Mouse (Mus musculus): ENCODE measurements around the gene Mier2. TPM values are rescaled to one million over a fixed set of nuclear protein-coding genes. Genes with fewer than 3 reads are reported as not detected.

The Mier2 gene
- polyA plus RNA-seq, 1 experiment from 2014 or later: 38.7 TPM

DNA sequence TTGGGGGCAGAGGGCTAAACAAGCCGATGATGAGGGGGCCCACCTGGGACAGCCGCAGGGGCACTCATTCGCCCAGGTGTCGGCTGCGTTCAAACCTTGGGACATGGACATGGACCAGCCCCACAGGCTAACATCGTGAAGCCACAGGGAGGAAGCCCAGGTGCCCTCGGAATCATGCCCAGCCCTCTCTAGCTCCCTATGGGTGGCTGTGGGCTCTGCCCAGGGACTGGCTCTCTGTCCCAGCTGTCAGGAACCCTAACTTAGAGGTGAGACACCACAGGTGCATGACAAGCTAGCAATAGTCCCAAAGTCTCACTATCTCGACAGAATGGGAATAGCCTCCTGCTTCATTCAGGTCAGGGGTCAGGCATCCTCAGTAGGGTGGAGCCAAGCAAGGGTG is 2.5 kb downstream of the Mier2 start:
- Histone ChIP-seq H3K27ac (ENCODE audit: poor library complexity, severe bottlenecking) (no peak overlapping the region), H3K9me3 (replicated peaks) (no peaks in the 10 kb centered on the region; the same call in 1 of the 2 replicates), H3K4me3 (no peak overlapping the region), H3K36me3 (peaks cover 34% of the 10 kb centered on the region), H3K4me2 (no peak overlapping the region), H3K9ac (no peak overlapping the region), H3K27me3 (replicated peaks) (0 out of 2 replicates have a peak, but pooled peaks cover 3% of the 10 kb centered on the region), H3K4me1 (replicated peaks) (peaks cover 22% of the 10 kb centered on the region)
- no peak for ATAC-seq (ENCODE audit: insufficient number of reproducible peaks, low FRiP score)
- WGBS: 86% methylated on average over 8 of the region's 8 CpGs

DNA sequence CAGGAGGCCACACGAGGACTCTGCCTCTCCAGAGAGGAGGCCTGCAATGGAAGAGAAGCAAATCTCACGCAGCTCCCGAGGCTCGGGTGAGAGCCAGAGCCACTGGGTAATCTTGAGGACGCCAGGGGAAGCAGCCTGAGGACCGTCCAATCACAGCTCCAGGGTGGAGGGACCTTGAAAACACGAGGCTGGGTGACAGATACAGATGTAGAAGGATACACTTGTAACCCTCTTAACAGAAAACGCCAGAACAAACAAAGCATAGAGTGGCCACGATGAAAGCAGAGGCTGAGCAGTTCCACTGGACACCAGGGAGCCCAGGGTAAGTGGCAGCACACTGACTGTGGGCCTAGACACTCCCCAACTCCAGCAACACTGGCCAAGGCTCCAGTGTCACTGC is 4.6 kb downstream of the Mier2 start:
- Histone ChIP-seq H3K27ac (ENCODE audit: poor library complexity, severe bottlenecking) (no peak overlapping the region), H3K27me3 (replicated peaks) (no peaks in the 10 kb centered on the region), H3K4me2 (no peak overlapping the region), H3K4me3 (no peak overlapping the region), H3K36me3 (peaks cover 55% of the 10 kb centered on the region), H3K4me1 (replicated peaks) (peaks cover 24% of the 10 kb centered on the region), H3K9ac (no peak overlapping the region), H3K9me3 (replicated peaks) (no peaks in the 10 kb centered on the region)
- WGBS: 69% methylated on average over 9 of the region's 9 CpGs
- no peak for ATAC-seq (ENCODE audit: insufficient number of reproducible peaks, low FRiP score)

DNA sequence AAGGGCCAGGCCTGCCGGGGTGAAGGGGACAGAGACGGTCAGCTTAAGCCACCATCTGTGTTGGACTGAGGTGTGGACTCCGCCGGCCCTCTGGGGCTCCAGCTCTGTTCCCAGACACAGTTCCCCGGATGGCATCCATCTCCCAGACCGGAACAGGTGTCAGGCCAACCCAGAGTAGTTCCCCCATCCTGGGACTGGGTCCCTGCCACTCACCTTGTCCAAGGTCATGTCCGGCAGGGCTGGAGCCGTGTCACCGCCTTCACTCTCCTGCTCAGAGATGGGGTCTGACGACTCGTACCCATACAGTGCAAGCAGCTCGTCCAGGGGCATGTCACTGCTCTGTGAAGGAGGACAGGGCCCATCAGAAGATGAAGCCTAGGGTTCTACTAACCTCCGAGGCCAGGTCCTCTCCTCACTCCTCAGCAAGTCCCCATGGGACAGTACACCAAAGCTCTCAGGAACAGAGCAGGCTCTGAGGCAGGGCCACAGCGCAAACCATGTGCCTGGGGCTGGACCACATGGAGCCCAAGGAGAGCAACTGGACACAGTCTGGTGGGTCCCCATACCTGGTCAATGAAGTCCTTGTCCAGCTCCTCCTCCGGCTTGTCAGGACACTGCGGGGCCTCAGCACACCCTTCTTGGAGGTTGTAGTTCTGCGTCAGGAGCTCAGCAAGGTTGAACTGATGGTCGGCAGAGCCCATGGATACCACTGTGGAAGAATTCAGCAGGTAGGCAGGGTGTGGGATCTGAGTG is 5.9 kb downstream of the Mier2 start:
- Histone ChIP-seq H3K4me3 (no peak overlapping the region), H3K4me1 (replicated peaks) (peaks cover 23% of the 10 kb centered on the region), H3K9me3 (replicated peaks) (no peaks in the 10 kb centered on the region), H3K27ac (ENCODE audit: poor library complexity, severe bottlenecking) (no peak overlapping the region), H3K9ac (no peak overlapping the region), H3K36me3 (peaks cover 67% of the 10 kb centered on the region), H3K4me2 (no peak overlapping the region), H3K27me3 (replicated peaks) (no peaks in the 10 kb centered on the region)
- ATAC-seq (ENCODE audit: insufficient number of reproducible peaks, low FRiP score): no peak
- 87% methylated on average over 18 of the region's 18 CpGs for WGBS

DNA sequence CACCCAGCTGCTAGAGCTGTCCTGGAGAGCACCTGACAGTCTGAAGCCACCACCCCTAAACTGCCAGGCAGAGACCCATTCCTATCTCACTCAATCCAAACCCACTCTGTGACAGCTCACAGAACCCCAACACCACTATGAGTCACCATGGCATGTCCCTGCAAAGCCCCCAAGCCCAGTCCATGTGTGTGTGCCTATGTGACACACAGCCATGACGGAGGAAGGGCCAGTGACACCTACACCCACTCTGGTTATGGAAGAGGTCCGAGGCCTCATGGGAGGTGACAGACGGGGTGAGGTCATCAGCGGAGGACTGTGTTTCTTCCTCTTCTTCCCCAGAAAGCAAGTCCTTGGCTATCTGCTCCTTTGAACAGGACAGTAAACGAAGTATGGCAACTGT is 6.5 kb downstream of the Mier2 start:
- no peak overlapping the region for H3K4me3 ChIP-seq
- peaks cover 17% of the 10 kb centered on the region for H3K4me1 ChIP-seq (replicated peaks)
- peaks cover 73% of the 10 kb centered on the region for H3K36me3 ChIP-seq
- H3K9ac ChIP-seq: no peak overlapping the region
- ATAC-seq (ENCODE audit: insufficient number of reproducible peaks, low FRiP score): no peak
- no peaks in the 10 kb centered on the region for H3K27me3 ChIP-seq (replicated peaks)
- no peaks in the 10 kb centered on the region for H3K9me3 ChIP-seq (replicated peaks)
- no peak overlapping the region for H3K27ac ChIP-seq (ENCODE audit: poor library complexity, severe bottlenecking)
- 86% methylated on average over 5 of the region's 5 CpGs for WGBS
- H3K4me2 ChIP-seq: no peak overlapping the region

DNA sequence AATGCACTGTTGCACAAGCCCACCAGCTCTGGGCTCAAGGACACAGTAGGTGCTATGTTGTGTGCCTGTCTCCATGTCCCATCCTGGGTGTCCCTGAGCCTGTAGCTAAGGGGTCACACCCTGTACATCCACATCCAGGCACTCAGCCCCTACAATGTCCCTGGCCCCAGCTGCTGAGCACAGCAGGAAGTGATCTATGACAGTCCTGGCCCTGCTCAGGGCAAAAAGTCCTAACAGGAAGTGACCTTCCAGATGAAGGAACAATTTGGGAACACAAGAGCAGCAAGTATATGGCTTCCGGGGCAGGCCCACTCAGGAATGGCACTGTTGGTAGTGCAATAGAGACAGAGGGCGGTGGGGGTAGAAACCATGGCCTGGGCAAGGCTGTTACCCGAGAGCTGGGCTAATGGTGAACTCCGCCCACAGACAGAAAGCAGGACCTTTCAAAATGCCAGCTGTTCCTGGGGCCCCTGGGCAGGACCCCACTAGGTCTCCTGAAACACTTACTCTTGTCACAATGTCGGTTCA is 7.8 kb downstream of the Mier2 start:
- Histone ChIP-seq H3K4me1 (replicated peaks) (peaks cover 6% of the 10 kb centered on the region), H3K9ac (no peak overlapping the region)

GRCm38 (mm10) chr10:79546483-79546882 is 8.5 kb downstream of the Mier2 start:
- H3K4me3 ChIP-seq: no peak overlapping the region
- H3K4me2 ChIP-seq: no peak overlapping the region
- H3K4me1 ChIP-seq (replicated peaks): peaks cover 5% of the 10 kb centered on the region
- ATAC-seq (ENCODE audit: insufficient number of reproducible peaks, low FRiP score): no peak
- no peak overlapping the region for H3K9ac ChIP-seq
- H3K27ac ChIP-seq (ENCODE audit: poor library complexity, severe bottlenecking): no peak overlapping the region
- no peaks in the 10 kb centered on the region for H3K9me3 ChIP-seq (replicated peaks)
- H3K36me3 ChIP-seq: peaks cover 94% of the 10 kb centered on the region
- no peaks in the 10 kb centered on the region for H3K27me3 ChIP-seq (replicated peaks)
- WGBS: 92% methylated on average over 11 of the region's 11 CpGs

More for the DNA sequence above, 7.8 kb downstream of the Mier2 start:
- no peak overlapping the region for H3K4me3 ChIP-seq
- H3K27me3 ChIP-seq (replicated peaks): no peaks in the 10 kb centered on the region
- H3K4me2 ChIP-seq: no peak overlapping the region
- H3K9me3 ChIP-seq (replicated peaks): no peaks in the 10 kb centered on the region
- peaks cover 87% of the 10 kb centered on the region for H3K36me3 ChIP-seq
- no peak for ATAC-seq (ENCODE audit: insufficient number of reproducible peaks, low FRiP score)
- WGBS: 65% methylated on average over 5 of the region's 5 CpGs
- no peak overlapping the region for H3K27ac ChIP-seq (ENCODE audit: poor library complexity, severe bottlenecking)

- H3K4me3 ChIP-seq: no peak overlapping the region
- peaks cover 98% of the 10 kb centered on the region for H3K36me3 ChIP-seq
- ATAC-seq (ENCODE audit: insufficient number of reproducible peaks, low FRiP score): no peak
- H3K4me1 ChIP-seq (replicated peaks): peaks cover 5% of the 10 kb centered on the region
- H3K9me3 ChIP-seq (replicated peaks): no peaks in the 10 kb centered on the region
- no peaks in the 10 kb centered on the region for H3K27me3 ChIP-seq (replicated peaks)
- WGBS: 88% methylated on average over 12 of the region's 12 CpGs
- H3K4me2 ChIP-seq: no peak overlapping the region
- H3K9ac ChIP-seq: no peak overlapping the region
- H3K27ac ChIP-seq (ENCODE audit: poor library complexity, severe bottlenecking): no peak overlapping the region
Measured at GRCm38 (mm10) chr10:79545891-79546290, 9.1 kb downstream of the Mier2 start.

DNA sequence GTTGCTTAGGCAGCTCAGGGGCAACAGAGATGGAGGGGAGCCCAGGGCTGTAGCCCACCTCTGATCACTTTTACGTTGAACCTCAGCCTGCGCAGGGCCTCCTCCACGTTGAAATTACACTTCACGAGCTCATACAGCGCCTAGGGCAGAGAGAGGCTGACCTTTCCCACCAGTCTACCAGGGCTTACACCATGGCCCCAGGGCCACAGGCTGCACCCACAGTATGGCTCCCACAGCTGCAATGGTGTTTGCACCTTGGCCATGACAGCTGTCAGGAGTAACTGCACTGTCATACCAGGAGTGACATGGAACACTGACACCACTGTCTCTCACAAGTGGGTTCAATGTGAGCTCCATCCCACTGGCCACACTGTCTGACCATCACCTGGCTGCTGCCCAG is 10.4 kb downstream of the Mier2 start:
- Histone ChIP-seq H3K9ac (no peak overlapping the region), H3K9me3 (replicated peaks) (no peaks in the 10 kb centered on the region), H3K4me3 (no peak overlapping the region), H3K36me3 (peaks cover 100% of the 10 kb centered on the region), H3K4me2 (no peak overlapping the region), H3K27me3 (replicated peaks) (no peaks in the 10 kb centered on the region), H3K4me1 (replicated peaks) (peaks cover 5% of the 10 kb centered on the region), H3K27ac (ENCODE audit: poor library complexity, severe bottlenecking) (no peak overlapping the region)
- 96% methylated on average over 5 of the region's 5 CpGs for WGBS
- no peak for ATAC-seq (ENCODE audit: insufficient number of reproducible peaks, low FRiP score)

- WGBS: 64% methylated on average over 9 of the region's 9 CpGs
- H3K27me3 ChIP-seq (replicated peaks): no peaks in the 10 kb centered on the region
- H3K4me3 ChIP-seq: no peak overlapping the region
- H3K27ac ChIP-seq (ENCODE audit: poor library complexity, severe bottlenecking): no peak overlapping the region
- H3K9ac ChIP-seq: no peak overlapping the region
- no peaks in the 10 kb centered on the region for H3K9me3 ChIP-seq (replicated peaks)
- no peak for ATAC-seq (ENCODE audit: insufficient number of reproducible peaks, low FRiP score)
- no peak overlapping the region for H3K4me2 ChIP-seq
- H3K36me3 ChIP-seq: peaks cover 100% of the 10 kb centered on the region
- peaks cover 5% of the 10 kb centered on the region for H3K4me1 ChIP-seq (replicated peaks)
Measured at GRCm38 (mm10) chr10:79543884-79544597, 11.0 kb downstream of the Mier2 start.

DNA sequence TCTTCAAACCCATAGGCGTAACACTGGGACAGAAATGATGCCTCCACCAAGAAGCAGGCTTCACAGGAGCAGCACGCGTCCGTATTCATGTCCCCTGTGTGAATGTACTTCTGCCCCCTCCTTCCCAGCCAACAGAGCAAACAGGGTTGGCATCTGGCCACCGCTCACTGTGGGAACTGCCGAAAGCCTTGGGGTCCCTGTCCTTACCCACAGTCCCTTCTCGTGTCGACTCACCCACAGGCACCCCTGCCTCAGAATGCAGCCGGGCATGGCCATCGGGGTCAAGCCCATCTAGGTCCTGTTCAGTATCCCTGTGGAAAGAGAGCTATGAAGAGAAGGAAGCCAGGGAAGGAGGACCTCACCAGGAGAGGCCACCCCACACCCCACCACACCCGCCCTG is 12.8 kb downstream of the Mier2 start:
- no peak overlapping the region for H3K9ac ChIP-seq

DNA sequence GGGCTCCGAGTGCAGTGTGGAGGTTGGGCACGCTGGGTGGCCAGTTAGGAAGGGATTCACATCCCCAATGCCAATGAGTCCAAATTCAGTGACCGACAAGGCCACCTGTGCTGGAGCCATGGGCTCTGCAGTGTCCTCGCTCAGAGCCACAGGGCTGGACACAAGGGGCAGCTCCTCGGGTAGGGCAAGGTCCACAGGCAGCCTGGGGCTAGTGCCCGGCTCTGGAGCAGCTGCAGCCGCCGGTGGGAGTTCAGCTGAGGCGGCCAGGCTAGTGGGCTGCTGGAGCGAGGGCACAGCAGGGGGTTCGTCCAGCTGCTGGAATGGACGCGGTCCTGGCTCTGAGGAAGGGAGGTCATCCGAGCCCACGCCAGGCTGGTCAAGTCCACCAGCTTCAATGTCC is 13.5 kb downstream of the Mier2 start:
- H3K9ac ChIP-seq: no peak overlapping the region
- H3K36me3 ChIP-seq: peaks cover 82% of the 10 kb centered on the region
- WGBS: 89% methylated on average over 15 of the region's 15 CpGs
- H3K4me3 ChIP-seq: no peak overlapping the region
- H3K4me2 ChIP-seq: no peak overlapping the region
- H3K4me1 ChIP-seq (replicated peaks): no peaks in the 10 kb centered on the region; the same call in 1 of the 2 replicates
- H3K27me3 ChIP-seq (replicated peaks): no peaks in the 10 kb centered on the region
- H3K27ac ChIP-seq (ENCODE audit: poor library complexity, severe bottlenecking): no peak overlapping the region
- ATAC-seq (ENCODE audit: insufficient number of reproducible peaks, low FRiP score): no peak
- H3K9me3 ChIP-seq (replicated peaks): no peaks in the 10 kb centered on the region

More for the DNA sequence above, 12.8 kb downstream of the Mier2 start:
- Histone ChIP-seq H3K27me3 (replicated peaks) (no peaks in the 10 kb centered on the region), H3K27ac (ENCODE audit: poor library complexity, severe bottlenecking) (no peak overlapping the region), H3K4me1 (replicated peaks) (no peaks in the 10 kb centered on the region; the same call in 1 of the 2 replicates), H3K4me2 (no peak overlapping the region), H3K36me3 (peaks cover 89% of the 10 kb centered on the region), H3K4me3 (no peak overlapping the region), H3K9me3 (replicated peaks) (no peaks in the 10 kb centered on the region)
- no peak for ATAC-seq (ENCODE audit: insufficient number of reproducible peaks, low FRiP score)
- WGBS: 90% methylated on average over 11 of the region's 11 CpGs

Data from heart, embryonic 12.5 days (tissue).